Mouse (Mus musculus): ENCODE data around the gene Krcc1. TPM values are rescaled to one million over a fixed set of nuclear protein-coding genes. Genes with fewer than 3 reads are reported as not detected.

Gene Krcc1
- 9.3 and 11.1 TPM in 2 replicates for polyA plus RNA-seq (2012; rRNA removed)

DNA sequence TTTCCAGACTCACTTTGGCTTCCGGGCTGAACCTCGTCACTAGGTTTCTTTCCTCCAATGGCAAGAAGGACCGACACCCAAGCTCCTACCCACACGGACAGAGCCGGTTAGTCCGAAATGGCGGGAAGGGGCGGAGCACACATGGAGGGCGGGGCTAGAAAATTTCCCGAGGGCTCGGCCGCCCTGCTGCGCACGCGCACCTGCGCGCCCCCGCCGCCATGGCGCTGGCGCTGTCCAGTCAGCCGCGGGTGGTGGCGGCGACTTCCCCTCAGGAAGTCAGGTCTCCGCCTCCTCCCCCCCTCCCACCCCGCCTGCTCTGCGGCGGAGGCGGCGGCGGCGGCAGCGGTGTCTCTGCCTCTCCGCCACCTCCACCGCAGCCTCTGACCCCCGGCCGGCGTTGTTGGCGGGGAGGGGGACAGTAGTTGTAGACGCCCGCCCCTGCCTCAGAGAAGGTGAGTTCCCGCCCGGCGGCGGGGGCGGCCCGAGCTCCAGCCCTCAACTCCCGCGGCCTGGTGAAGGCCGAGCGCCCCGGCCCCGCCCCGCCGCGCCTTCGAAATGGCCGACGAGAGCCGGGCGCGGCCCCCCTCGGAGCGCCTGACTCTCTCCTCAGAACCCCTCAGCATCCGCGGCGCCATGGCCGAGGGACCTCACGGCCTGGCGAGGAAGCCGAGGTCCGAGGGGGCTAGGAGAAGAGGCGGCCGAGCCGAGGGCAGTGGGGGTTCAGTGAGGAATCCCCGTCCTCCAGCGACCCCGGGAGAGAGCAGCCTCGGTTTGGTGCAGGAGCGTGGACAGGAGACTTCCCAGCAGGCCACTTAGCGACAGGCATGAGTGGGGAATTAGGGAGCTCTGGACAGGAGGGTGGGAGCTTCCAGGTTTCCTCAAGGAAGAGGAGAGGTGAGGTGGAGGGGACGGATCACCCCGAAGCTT, at the start of gene Krcc1:
Gene Krcc1, plus strand, starts transcription at position 289 of the 927 bp plus-strand sequence.
- TF ChIP-seq POLR2A (IDR thresholded peaks at IDR 0.05; ENCODE audit: borderline replicate concordance, extremely low read depth, insufficient read depth, insufficient read length, poor library complexity, severe bottlenecking) (peak; percentile 92), CTCF (IDR thresholded peaks at IDR 0.05; ENCODE audit: borderline replicate concordance, extremely low read depth, insufficient read depth, insufficient read length) (no peak)
- peak; percentile 98 for DNase-seq (ENCODE audit: low read depth)

DNA sequence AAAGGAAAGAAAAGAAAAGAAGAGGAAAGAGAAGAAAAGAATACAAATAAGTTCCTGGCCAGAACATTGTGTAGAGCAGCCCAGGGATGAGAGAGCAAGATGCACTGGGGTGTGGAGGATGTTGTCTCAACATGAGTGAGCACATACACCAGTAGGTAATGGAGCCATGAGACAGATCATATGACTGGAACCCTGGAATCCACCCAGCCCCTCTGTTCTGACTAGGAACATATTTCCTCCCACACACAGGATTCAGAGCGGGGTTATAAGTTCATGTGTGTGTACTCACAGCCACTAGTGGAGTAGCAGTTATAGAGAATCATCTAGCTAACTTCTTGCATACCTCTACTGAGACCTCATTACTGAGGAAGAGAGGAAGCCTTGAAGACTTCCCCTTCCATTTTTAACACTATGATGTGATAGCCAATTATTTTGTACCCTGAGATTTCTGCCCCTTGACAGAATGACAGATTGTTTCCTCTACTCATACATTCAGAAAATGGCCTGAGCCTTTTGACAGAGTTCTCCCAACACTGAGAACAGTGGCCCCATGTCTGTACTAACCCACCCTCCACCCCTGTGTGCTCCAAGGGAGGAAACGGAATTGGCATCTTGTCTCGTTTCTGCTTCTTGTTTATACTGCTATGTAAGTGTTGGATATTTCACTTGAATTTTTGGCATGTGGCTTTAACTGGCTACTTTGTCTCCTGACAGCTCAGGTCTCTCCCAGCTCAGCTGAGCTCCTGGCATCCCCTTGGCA, 47.1 kb upstream of the Krcc1 start:
- DNase-seq (ENCODE audit: low read depth): no peak
- TF ChIP-seq POLR2A (IDR thresholded peaks at IDR 0.05; ENCODE audit: borderline replicate concordance, extremely low read depth, insufficient read depth, insufficient read length, poor library complexity, severe bottlenecking): no peak

DNA sequence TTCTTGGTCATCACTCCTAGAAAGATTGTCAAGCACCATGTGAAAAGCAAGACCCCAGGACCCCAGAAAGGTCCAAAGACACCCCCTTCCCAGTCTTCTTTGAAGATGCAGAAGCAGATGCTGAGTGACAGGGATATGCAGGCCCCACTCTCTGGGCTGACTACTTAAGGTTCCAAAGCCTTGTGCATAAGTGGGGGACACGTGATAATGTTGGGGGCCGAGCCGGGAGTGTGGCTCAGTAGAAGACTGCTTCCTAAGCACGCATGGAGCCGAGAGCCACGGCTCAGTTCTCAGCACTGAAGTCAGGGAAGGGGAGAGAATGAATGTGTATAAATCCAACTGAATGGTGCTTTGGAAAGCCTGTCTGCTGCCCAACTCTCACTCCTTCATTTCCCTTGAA, 44.9 kb upstream of the Krcc1 start:
- TF ChIP-seq CTCF (IDR thresholded peaks at IDR 0.05; ENCODE audit: borderline replicate concordance, extremely low read depth, insufficient read depth, insufficient read length): no peak
- no peak for TF ChIP-seq POLR2A (IDR thresholded peaks at IDR 0.05; ENCODE audit: borderline replicate concordance, extremely low read depth, insufficient read depth, insufficient read length, poor library complexity, severe bottlenecking)
- peak; percentile 11 for DNase-seq (ENCODE audit: low read depth)

DNA sequence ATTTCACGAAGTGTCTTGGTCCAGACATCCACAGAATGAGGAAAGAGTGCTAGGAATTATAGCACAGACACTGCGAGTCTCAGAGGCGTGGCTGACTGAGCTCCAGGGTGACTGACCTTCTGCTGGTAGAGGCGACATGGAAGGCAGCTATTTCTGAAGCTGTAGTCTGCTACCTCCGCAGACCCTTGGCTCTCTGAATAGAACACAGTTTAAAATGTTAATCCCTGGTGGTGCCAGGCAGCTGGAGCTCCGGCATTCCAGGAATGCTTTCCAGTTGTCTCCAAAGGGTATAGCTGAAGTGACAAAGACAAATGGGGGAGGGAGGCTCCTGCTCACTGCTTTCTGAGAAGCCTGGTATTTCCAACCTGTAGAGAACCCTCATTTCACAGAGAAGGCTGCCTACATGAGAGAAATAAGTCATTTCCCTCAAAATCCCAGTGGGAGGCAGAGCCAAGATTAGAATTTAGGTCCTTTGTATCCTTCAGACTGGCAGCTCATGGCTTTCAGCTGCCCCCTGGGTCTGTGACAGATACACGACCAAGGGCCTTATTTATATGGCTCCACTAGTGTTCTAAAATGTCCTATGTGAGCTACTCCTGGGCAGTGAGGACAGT, 44.2 kb upstream of the Krcc1 start:
- TF ChIP-seq CTCF (IDR thresholded peaks at IDR 0.05; ENCODE audit: borderline replicate concordance, extremely low read depth, insufficient read depth, insufficient read length) (no peak), POLR2A (IDR thresholded peaks at IDR 0.05; ENCODE audit: borderline replicate concordance, extremely low read depth, insufficient read depth, insufficient read length, poor library complexity, severe bottlenecking) (no peak)
- DNase-seq (ENCODE audit: low read depth): peak; percentile 9

DNA sequence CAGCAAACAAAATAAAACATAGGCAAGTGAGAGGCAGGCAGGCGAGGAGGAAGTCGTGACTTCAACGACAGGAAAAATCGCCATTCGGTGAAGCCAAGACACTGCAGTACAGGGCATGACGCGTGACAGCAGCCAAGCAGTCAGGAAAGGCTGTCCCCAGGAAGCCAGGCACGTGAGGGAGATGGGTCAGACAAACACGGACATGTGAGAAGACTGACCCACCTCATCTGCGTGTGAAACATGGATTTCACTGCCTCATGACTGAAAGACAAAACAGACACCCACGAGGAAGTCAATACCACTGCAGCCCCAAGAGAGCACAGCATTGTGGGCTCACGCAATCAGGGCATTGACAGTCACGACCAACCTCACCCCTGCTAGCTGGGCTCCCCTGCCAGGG, 36.4 kb upstream of the Krcc1 start:
- no peak for DNase-seq (ENCODE audit: low read depth)
- TF ChIP-seq CTCF (IDR thresholded peaks at IDR 0.05; ENCODE audit: borderline replicate concordance, extremely low read depth, insufficient read depth, insufficient read length) (no peak), POLR2A (IDR thresholded peaks at IDR 0.05; ENCODE audit: borderline replicate concordance, extremely low read depth, insufficient read depth, insufficient read length, poor library complexity, severe bottlenecking) (no peak)

DNA sequence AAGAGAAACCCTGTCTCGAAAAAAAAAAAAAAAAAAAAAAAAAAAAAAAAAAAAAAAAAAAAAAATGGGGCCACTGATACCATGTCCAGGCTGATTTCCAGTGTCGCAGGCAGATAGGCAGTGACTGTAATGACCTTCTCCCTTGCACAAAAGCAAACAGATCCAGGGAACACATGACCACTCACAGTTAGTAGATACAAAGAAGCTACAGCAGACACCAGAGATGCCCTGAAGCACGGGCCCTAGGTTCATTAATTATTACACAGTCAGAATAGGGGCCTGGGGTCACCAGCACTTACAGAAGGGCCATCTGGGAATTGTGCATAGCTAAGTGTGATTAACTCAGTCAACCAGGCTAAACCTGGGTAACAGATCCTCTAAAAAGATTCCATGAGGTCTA, 35.5 kb upstream of the Krcc1 start:
- TF ChIP-seq POLR2A (IDR thresholded peaks at IDR 0.05; ENCODE audit: borderline replicate concordance, extremely low read depth, insufficient read depth, insufficient read length, poor library complexity, severe bottlenecking) (no peak), CTCF (IDR thresholded peaks at IDR 0.05; ENCODE audit: borderline replicate concordance, extremely low read depth, insufficient read depth, insufficient read length) (no peak)
- no peak for DNase-seq (ENCODE audit: low read depth)

DNA sequence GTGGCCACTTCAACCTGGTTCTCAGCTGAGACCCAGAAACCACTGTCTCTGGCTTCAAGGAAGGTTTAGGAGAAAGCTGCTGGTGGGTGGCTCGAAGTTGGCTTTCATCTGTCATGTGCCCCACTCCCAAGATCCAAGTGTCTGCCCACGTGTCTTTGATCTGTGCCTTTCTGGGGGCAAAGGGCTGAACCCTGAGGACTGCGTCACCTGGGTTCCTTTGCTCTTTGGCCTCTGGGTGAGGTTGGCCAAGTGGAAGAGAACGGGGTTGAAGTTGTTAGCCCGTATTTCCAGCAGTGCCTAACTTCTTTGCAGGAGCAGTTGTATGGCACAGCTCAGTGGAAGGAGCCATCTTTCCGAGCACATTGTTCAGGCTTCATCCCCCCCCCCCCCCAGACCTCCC, 35.0 kb upstream of the Krcc1 start:
- TF ChIP-seq CTCF (IDR thresholded peaks at IDR 0.05; ENCODE audit: borderline replicate concordance, extremely low read depth, insufficient read depth, insufficient read length) (no peak), POLR2A (IDR thresholded peaks at IDR 0.05; ENCODE audit: borderline replicate concordance, extremely low read depth, insufficient read depth, insufficient read length, poor library complexity, severe bottlenecking) (no peak)
- DNase-seq (ENCODE audit: low read depth): no peak

DNA sequence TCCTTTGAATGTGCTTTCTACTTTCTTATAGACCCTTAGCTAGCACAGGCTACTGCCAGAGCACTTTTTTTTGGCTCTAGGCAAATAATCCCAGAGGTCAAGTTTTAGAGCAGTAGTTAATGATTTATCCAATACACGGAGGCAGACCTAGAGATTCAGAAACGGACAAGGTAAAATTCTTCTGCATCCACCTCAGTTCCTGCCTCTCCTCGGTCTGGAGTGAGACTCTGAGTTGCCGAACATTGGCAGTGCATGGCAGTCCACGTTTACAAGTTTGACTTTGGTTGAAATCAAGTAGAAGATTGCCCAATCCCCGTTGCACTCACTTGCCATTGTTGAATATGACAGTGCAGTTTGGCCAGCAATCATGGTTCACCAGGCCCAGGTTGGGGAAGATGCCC, 34.4 kb upstream of the Krcc1 start:
- DNase-seq (ENCODE audit: low read depth): no peak

DNA sequence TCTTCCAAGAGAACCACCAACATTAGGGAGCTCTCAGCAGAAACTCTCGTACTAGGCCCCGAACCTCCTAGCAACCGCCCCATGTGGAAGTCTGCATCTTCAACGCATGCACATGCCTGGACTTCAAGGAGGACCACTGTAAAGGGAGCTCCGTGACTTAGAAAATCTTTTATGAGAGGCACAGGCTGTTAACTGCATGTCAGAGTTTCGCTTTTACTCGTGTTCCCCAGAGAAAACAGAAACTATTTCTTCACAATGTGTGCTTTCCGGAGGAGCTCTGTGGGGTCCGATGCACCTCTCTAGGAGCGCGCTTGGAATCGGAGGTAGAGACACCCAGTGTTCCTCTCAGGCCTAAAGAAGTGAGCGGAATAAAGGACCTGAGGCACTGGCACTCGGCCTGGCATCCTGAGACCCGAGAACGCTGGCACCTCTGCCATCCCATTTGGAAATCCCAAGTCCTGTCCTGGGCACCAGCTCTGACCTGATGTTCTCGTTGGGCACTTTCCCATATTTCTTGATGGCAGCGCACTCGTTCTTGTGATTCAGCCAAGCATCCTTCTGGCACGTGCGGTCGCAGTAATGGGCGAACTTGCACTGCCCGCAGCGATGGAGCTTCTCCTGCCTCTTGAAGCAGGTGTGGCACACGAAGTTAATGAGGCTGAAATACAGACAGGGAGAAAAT, 32.3 kb upstream of the Krcc1 start:
- peak; percentile 13 for DNase-seq (ENCODE audit: low read depth)
- no peak for TF ChIP-seq POLR2A (IDR thresholded peaks at IDR 0.05; ENCODE audit: borderline replicate concordance, extremely low read depth, insufficient read depth, insufficient read length, poor library complexity, severe bottlenecking)
- TF ChIP-seq CTCF (IDR thresholded peaks at IDR 0.05; ENCODE audit: borderline replicate concordance, extremely low read depth, insufficient read depth, insufficient read length): no peak

More for the DNA sequence above, 34.4 kb upstream of the Krcc1 start:
- no peak for TF ChIP-seq POLR2A (IDR thresholded peaks at IDR 0.05; ENCODE audit: borderline replicate concordance, extremely low read depth, insufficient read depth, insufficient read length, poor library complexity, severe bottlenecking)
- TF ChIP-seq CTCF (IDR thresholded peaks at IDR 0.05; ENCODE audit: borderline replicate concordance, extremely low read depth, insufficient read depth, insufficient read length): no peak

DNA sequence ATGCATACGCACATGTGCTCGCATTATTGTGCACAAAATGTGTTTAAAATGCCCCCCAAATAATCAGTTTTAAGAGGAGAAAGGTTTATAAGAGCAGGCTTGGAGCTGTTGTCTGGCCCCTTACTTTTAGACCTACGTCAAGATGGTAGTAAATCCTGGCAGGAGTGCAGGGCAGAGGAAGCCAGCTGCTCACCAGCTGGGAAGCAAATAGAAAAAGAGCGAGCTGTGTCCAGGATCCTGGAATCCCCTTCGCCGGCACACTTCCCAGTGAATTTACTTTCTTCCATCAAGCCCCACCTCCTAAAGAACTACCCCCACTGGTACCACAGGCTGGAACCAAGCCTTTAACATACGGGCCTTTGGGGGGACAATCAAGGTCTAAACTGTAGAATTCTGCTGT, 30.6 kb upstream of the Krcc1 start:
- TF ChIP-seq CTCF (IDR thresholded peaks at IDR 0.05; ENCODE audit: borderline replicate concordance, extremely low read depth, insufficient read depth, insufficient read length) (no peak), POLR2A (IDR thresholded peaks at IDR 0.05; ENCODE audit: borderline replicate concordance, extremely low read depth, insufficient read depth, insufficient read length, poor library complexity, severe bottlenecking) (no peak)
- no peak for DNase-seq (ENCODE audit: low read depth)

DNA sequence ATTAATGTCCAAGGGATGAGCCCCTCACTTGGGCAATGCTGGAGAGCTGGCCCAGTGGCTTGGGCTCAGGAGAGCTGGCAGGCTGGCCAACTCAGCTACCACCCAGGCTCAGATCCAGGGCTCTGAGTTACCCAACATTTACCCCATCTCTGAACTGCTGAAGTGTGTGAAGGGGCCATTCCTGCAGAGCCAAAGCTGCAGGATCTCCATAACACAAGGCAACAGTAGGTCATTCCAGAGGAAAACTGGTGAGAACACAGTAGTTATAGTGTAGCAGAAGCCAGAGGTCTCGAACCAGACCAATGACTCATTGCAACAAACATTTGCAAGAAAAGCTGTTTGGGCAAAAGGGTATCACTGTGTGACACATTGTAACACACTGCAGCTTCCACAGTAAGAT, 28.7 kb upstream of the Krcc1 start:
- DNase-seq (ENCODE audit: low read depth): no peak
- no peak for TF ChIP-seq CTCF (IDR thresholded peaks at IDR 0.05; ENCODE audit: borderline replicate concordance, extremely low read depth, insufficient read depth, insufficient read length)
